Mouse (Mus musculus) left cerebral cortex, postnatal 36 days (tissue): ENCODE data around the gene Slc30a5. TPM values are rescaled to one million over a fixed set of nuclear protein-coding genes. Genes with fewer than 3 reads are reported as not detected.
A peak's percentile ranks its signal among the peaks of the same experiment; 100 is the strongest.
"Not testable (repeated sequence)": the region's sequence is repeated elsewhere in the genome, so short reads cannot be mapped to it uniquely, and the experiment has no call there.

Source experiments
- DNase-seq, 2 experiments: peaks; one replicate each; pipeline ENCODE4 v3.0.0; 2021 to 2022; ENCODE audit warnings: low spot score in 2 of 2, mixed read lengths in 1 of 2
- intact Hi-C: fragments of 180-260 bp; cut with DNase I; formaldehyde crosslinking; loops from one replicate; pipeline ENCODE4 v1.15.1; 2025
- total RNA-seq, 2 experiments: library from RNA; stranded (reverse); gene quantifications; 2 replicates each; pipeline ENCODE4 v1.2.3; 2021

Slc30a5 gene
- total RNA-seq = 10 to 100 TPM; 44.7 to 46.4 TPM

- intact Hi-C loops = no loop called here
- DNase-seq = peak; percentile 99
Observed at GRCm38 (mm10) chr13:100832741-100833639, at the start of gene Slc30a5. Gene Slc30a5, minus strand, starts transcription at chr13:100833427.

- intact Hi-C loops = no loop called here
- no peak for DNase-seq
Observed at GRCm38 (mm10) chr13:100881944-100882343, 48.7 kb upstream of the Slc30a5 start.

- intact Hi-C loops = no loop called here
Observed at GRCm38 (mm10) chr13:100879806-100880205, 46.6 kb upstream of the Slc30a5 start.

GRCm38 (mm10) chr13:100879326-100879725 lies 46.1 kb upstream of the Slc30a5 start:
- no peak for DNase-seq

More at GRCm38 (mm10) chr13:100879806-100880205, 46.6 kb upstream of the Slc30a5 start:
- DNase-seq = no peak

GRCm38 (mm10) chr13:100878264-100878663 lies 45.0 kb upstream of the Slc30a5 start:
- no peak for DNase-seq
- intact Hi-C loops = no loop called here

More at GRCm38 (mm10) chr13:100879326-100879725, 46.1 kb upstream of the Slc30a5 start:
- intact Hi-C loops = no loop called here

GRCm38 (mm10) chr13:100877703-100878102 lies 44.5 kb upstream of the Slc30a5 start:
- no peak for DNase-seq
- intact Hi-C loops = no loop called here

- intact Hi-C loops = no loop called here
- DNase-seq = no peak
Observed at GRCm38 (mm10) chr13:100875103-100875502, 41.9 kb upstream of the Slc30a5 start.

GRCm38 (mm10) chr13:100874588-100874987 lies 41.4 kb upstream of the Slc30a5 start:
- intact Hi-C loops = no loop called here
- no peak for DNase-seq

GRCm38 (mm10) chr13:100873530-100873929 lies 40.3 kb upstream of the Slc30a5 start:
- DNase-seq = no peak
- intact Hi-C loops = no loop called here

- intact Hi-C loops = no loop called here
- DNase-seq = no peak
Observed at GRCm38 (mm10) chr13:100871445-100872171, 38.4 kb upstream of the Slc30a5 start.

- intact Hi-C loops = no loop called here
- no peak for DNase-seq
Observed at GRCm38 (mm10) chr13:100869813-100870212, 36.6 kb upstream of the Slc30a5 start.

- DNase-seq = no peak
- intact Hi-C loops = no loop called here
Observed at GRCm38 (mm10) chr13:100866311-100866710, 33.1 kb upstream of the Slc30a5 start.

GRCm38 (mm10) chr13:100865744-100866143 lies 32.5 kb upstream of the Slc30a5 start:
- intact Hi-C loops = no loop called here
- no peak for DNase-seq

- DNase-seq, intact Hi-C loops: not testable (repeated sequence)
Observed at GRCm38 (mm10) chr13:100863914-100864313, 30.7 kb upstream of the Slc30a5 start.

- intact Hi-C loops = no loop called here
Observed at GRCm38 (mm10) chr13:100859117-100859516, 25.9 kb upstream of the Slc30a5 start.

GRCm38 (mm10) chr13:100854174-100854573 lies 20.9 kb upstream of the Slc30a5 start:
- intact Hi-C loops = no loop called here

More at GRCm38 (mm10) chr13:100859117-100859516, 25.9 kb upstream of the Slc30a5 start:
- no peak for DNase-seq

GRCm38 (mm10) chr13:100853120-100853519 lies 19.9 kb upstream of the Slc30a5 start:
- no peak for DNase-seq
- intact Hi-C loops = no loop called here

More at GRCm38 (mm10) chr13:100854174-100854573, 20.9 kb upstream of the Slc30a5 start:
- DNase-seq = no peak

GRCm38 (mm10) chr13:100849137-100849536 lies 15.9 kb upstream of the Slc30a5 start:
- intact Hi-C loops = loop anchor here (5.0 to 10.0 kb wide), 2 partner anchors 868 to 1796 kb away; no protein-coding TSS in a partner anchor
- no peak for DNase-seq

- intact Hi-C loops = loop anchor here (2.0 to 10.0 kb wide), 3 partner anchors 848 to 1798 kb away; no protein-coding TSS in a partner anchor
- peak; percentile 61 to 65 for DNase-seq
Observed at GRCm38 (mm10) chr13:100846891-100847579, 13.8 kb upstream of the Slc30a5 start.

GRCm38 (mm10) chr13:100846254-100846653 lies 13.0 kb upstream of the Slc30a5 start:
- intact Hi-C loops = loop anchor here (2.0 to 10.0 kb wide), 3 partner anchors 849 to 1799 kb away; no protein-coding TSS in a partner anchor
- DNase-seq = no peak
